Mouse (Mus musculus): ENCODE results near the gene Kirrel3. TPM values are rescaled to one million over a fixed set of nuclear protein-coding genes. Genes with fewer than 3 reads are reported as not detected.

The Kirrel3 gene
- polyA plus RNA-seq, 1 experiment from 2014 or later: 0.13 TPM

DNA sequence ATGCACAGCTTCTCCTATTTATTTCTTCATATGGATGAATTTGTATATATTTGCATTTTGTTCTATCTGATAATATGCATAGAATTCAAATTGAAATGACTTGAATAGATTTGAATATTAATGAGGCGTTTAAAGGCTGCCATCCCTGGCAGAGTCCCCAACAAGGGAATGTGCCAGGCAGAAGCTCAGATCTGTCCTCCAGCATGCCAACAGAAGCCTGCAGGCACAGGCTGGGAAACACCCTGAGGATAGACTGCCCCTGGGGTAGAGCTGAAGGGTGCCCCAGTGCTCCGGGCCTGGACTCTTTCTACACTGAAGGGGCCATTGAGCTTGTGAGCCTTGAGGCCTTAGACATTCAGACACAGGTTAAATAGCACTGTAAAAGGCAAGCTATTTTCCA, 21.5 kb downstream of the Kirrel3 start:
- H3K27ac ChIP-seq (replicated peaks): no peak overlapping the region
- H3K36me3 ChIP-seq (replicated peaks): no peaks in the 10 kb centered on the region
- H3K4me1 ChIP-seq (replicated peaks): no peaks in the 10 kb centered on the region
- no peaks in the 10 kb centered on the region for H3K9me3 ChIP-seq (replicated peaks)
- no peak overlapping the region for H3K4me2 ChIP-seq
- H3K9ac ChIP-seq: no peak overlapping the region
- WGBS (ENCODE audit: insufficient replicate concordance): 56% methylated on average over 2 of the region's 2 CpGs
- no peaks in the 10 kb centered on the region for H3K27me3 ChIP-seq
- no peak for ATAC-seq (ENCODE audit: insufficient read depth)
- H3K4me3 ChIP-seq (replicated peaks): no peak overlapping the region

GRCm38 (mm10) chr9:34518861-34519260, 33.2 kb downstream of the Kirrel3 start:
- no peak overlapping the region for H3K9ac ChIP-seq
- no peak for ATAC-seq (ENCODE audit: insufficient read depth)
- H3K4me1 ChIP-seq (replicated peaks): no peaks in the 10 kb centered on the region
- no peak overlapping the region for H3K4me3 ChIP-seq (replicated peaks)
- 57% methylated on average over 6 of the region's 6 CpGs for WGBS (ENCODE audit: insufficient replicate concordance)
- no peaks in the 10 kb centered on the region for H3K27me3 ChIP-seq
- no peak overlapping the region for H3K4me2 ChIP-seq
- no peak overlapping the region for H3K27ac ChIP-seq (replicated peaks)
- no peaks in the 10 kb centered on the region for H3K36me3 ChIP-seq (replicated peaks)
- H3K9me3 ChIP-seq (replicated peaks): no peaks in the 10 kb centered on the region

DNA sequence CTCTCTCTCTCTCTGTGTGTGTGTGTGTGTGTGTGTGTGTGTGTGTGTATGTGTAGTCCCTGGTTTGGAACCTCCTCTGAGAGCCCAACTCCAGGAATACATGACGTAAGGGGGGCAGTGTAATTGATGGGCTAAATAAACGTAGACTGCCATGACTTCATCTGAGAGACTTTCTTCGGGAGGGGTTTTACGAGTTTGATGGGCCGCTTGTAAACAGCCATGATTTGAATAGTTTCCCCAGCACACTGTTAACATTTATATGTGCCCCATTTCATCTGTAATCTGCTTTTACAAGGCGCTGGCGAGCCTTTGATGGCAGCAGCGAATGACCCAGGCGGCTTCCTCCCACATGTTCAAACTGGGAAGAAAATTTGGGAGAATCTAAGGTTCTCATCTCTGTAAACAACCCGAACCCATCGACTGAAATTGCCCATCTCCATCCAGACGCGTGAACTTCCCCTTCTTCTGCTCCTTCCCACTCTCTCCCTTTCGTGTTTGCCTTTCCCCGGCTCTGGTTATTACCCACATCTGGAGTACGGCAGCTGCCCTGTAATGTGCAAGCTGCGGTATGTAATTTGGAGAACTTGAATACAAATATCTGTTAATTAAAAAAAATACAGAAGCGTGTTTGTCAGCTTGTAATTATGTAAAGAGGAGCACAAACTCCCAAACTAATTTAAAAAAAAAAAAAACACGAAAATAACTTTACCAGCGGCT, 34.7 kb downstream of the Kirrel3 start:
- Histone ChIP-seq H3K4me3 (replicated peaks) (no peak overlapping the region), H3K27me3 (no peaks in the 10 kb centered on the region), H3K9ac (no peak overlapping the region), H3K4me2 (no peak overlapping the region), H3K4me1 (replicated peaks) (no peaks in the 10 kb centered on the region), H3K36me3 (replicated peaks) (no peaks in the 10 kb centered on the region), H3K27ac (replicated peaks) (no peak overlapping the region), H3K9me3 (replicated peaks) (no peaks in the 10 kb centered on the region)
- 42% methylated on average over 20 of the region's 20 CpGs for WGBS (ENCODE audit: insufficient replicate concordance)
- ATAC-seq (ENCODE audit: insufficient read depth): no peak

GRCm38 (mm10) chr9:34525695-34526094, 40.0 kb downstream of the Kirrel3 start:
- Histone ChIP-seq H3K9me3 (replicated peaks) (no peaks in the 10 kb centered on the region), H3K27ac (replicated peaks) (no peak overlapping the region), H3K4me3 (replicated peaks) (no peak overlapping the region), H3K4me2 (no peak overlapping the region), H3K27me3 (no peaks in the 10 kb centered on the region), H3K4me1 (replicated peaks) (no peaks in the 10 kb centered on the region), H3K36me3 (replicated peaks) (no peaks in the 10 kb centered on the region), H3K9ac (no peak overlapping the region)
- no peak for ATAC-seq (ENCODE audit: insufficient read depth)
- WGBS (ENCODE audit: insufficient replicate concordance): 10% methylated on average over 2 of the region's 2 CpGs

- Histone ChIP-seq H3K36me3 (replicated peaks) (no peaks in the 10 kb centered on the region), H3K27ac (replicated peaks) (no peak overlapping the region), H3K4me3 (replicated peaks) (no peak overlapping the region), H3K4me2 (no peak overlapping the region), H3K4me1 (replicated peaks) (no peaks in the 10 kb centered on the region), H3K9me3 (replicated peaks) (no peaks in the 10 kb centered on the region), H3K27me3 (no peaks in the 10 kb centered on the region), H3K9ac (no peak overlapping the region)
- ATAC-seq (ENCODE audit: insufficient read depth): no peak
- WGBS (ENCODE audit: insufficient replicate concordance): 44% methylated on average over 7 of the region's 7 CpGs
These were observed 53.1 kb downstream of the Kirrel3 start for GRCm38 (mm10) chr9:34538591-34539335.

- Histone ChIP-seq H3K27me3 (no peaks in the 10 kb centered on the region), H3K4me2 (no peak overlapping the region), H3K4me3 (replicated peaks) (no peak overlapping the region), H3K4me1 (replicated peaks) (no peaks in the 10 kb centered on the region), H3K27ac (replicated peaks) (no peak overlapping the region), H3K9me3 (replicated peaks) (no peaks in the 10 kb centered on the region), H3K9ac (no peak overlapping the region), H3K36me3 (replicated peaks) (no peaks in the 10 kb centered on the region)
- 43% methylated on average over 2 of the region's 2 CpGs for WGBS (ENCODE audit: insufficient replicate concordance)
- ATAC-seq (ENCODE audit: insufficient read depth): no peak
These were observed 56.2 kb downstream of the Kirrel3 start for GRCm38 (mm10) chr9:34541908-34542307.

- ATAC-seq (ENCODE audit: insufficient read depth): no peak
- no peaks in the 10 kb centered on the region for H3K9me3 ChIP-seq (replicated peaks)
- H3K27me3 ChIP-seq: no peaks in the 10 kb centered on the region
- no peak overlapping the region for H3K4me2 ChIP-seq
- no peaks in the 10 kb centered on the region for H3K36me3 ChIP-seq (replicated peaks)
- no peaks in the 10 kb centered on the region for H3K4me1 ChIP-seq (replicated peaks)
- H3K4me3 ChIP-seq (replicated peaks): no peak overlapping the region
- no peak overlapping the region for H3K9ac ChIP-seq
- no peak overlapping the region for H3K27ac ChIP-seq (replicated peaks)
- 29% methylated on average over 2 of the region's 2 CpGs for WGBS (ENCODE audit: insufficient replicate concordance)
These were observed 70.0 kb downstream of the Kirrel3 start for GRCm38 (mm10) chr9:34555699-34556098.

GRCm38 (mm10) chr9:34557846-34558245, 72.2 kb downstream of the Kirrel3 start:
- Histone ChIP-seq H3K36me3 (replicated peaks) (no peaks in the 10 kb centered on the region), H3K27me3 (no peaks in the 10 kb centered on the region), H3K27ac (replicated peaks) (no peak overlapping the region), H3K9me3 (replicated peaks) (no peaks in the 10 kb centered on the region), H3K9ac (no peak overlapping the region), H3K4me2 (no peak overlapping the region), H3K4me3 (replicated peaks) (no peak overlapping the region), H3K4me1 (replicated peaks) (no peaks in the 10 kb centered on the region)
- WGBS (ENCODE audit: insufficient replicate concordance): 68% methylated on average over 5 of the region's 5 CpGs
- ATAC-seq (ENCODE audit: insufficient read depth): no peak

DNA sequence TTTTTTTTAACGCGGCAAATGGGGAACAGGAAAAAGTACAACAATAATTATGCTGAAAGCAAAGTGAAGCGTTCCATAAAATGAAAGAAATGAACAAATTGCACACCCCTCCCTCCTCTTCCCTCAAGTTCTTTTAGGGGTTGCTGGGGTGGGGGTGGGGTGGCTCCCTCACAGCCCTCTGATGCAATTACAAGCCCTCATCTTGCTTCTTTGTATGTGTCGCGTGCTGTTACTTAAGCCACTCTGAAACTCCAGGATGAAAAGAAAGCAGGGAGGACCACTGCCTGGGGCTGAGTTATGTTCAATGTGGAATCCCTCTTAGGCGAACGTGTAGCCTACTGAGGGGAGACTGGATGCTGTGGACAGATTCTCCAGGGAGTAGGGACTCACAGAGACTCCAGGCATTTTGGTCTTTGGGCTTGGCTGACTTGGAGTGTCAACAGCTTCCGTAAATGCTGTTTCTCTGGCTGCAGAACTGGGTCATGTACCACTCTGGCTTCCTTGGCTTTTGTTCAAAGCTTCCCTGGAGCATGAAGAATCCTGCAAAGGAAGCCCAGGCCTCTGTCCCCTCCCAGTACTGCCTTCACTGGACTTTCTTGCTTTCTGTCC, 72.7 kb downstream of the Kirrel3 start:
- ATAC-seq (ENCODE audit: insufficient read depth): no peak
- H3K4me3 ChIP-seq (replicated peaks): no peak overlapping the region
- no peak overlapping the region for H3K27ac ChIP-seq (replicated peaks)
- no peaks in the 10 kb centered on the region for H3K27me3 ChIP-seq
- H3K9me3 ChIP-seq (replicated peaks): no peaks in the 10 kb centered on the region
- H3K4me1 ChIP-seq (replicated peaks): no peaks in the 10 kb centered on the region
- H3K36me3 ChIP-seq (replicated peaks): no peaks in the 10 kb centered on the region
- no peak overlapping the region for H3K9ac ChIP-seq
- WGBS (ENCODE audit: insufficient replicate concordance): 62% methylated on average over 8 of the region's 8 CpGs
- no peak overlapping the region for H3K4me2 ChIP-seq

DNA sequence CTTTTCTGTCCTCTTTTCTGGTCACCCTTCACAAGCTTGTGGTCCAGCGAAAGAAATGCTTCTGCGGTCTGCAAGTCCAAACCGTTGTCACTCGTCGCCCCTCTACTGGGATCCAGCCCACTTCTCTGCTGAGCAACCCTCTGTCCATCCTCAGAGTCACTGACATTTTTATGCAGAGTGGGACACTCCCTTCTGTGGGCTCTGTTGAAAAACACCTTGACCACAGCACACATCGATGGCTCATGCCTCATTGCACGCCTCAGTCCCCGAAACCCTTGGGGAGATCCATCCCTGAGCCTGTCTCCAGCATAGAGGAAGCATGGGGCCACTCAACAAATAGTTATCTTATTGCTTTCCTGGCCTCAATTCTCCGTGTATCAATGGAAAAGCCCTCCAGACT, 73.4 kb downstream of the Kirrel3 start:
- WGBS (ENCODE audit: insufficient replicate concordance): 72% methylated on average over 9 of the region's 9 CpGs
- ATAC-seq (ENCODE audit: insufficient read depth): no peak
- Histone ChIP-seq H3K9me3 (replicated peaks) (no peaks in the 10 kb centered on the region), H3K4me3 (replicated peaks) (no peak overlapping the region), H3K36me3 (replicated peaks) (no peaks in the 10 kb centered on the region), H3K4me2 (no peak overlapping the region), H3K27me3 (no peaks in the 10 kb centered on the region), H3K27ac (replicated peaks) (no peak overlapping the region), H3K9ac (no peak overlapping the region), H3K4me1 (replicated peaks) (no peaks in the 10 kb centered on the region)

DNA sequence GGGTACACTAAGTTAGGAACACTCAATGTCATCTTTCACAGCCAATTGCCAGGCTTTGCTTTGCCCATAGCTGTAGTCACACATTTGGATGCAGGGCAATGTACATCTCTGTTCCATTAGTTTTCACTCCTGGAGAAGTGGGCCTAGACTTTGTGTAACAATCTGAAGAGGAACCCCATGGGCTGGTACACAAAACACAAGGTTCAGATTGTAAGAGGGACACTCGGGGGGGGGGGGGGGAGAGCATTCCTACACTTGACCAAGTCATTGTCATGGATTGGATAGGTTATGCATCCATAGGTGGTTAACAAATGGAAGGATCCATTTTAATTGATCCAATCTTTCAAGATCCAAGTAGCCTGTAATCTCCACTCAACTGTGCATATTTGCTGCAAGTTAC, 75.6 kb downstream of the Kirrel3 start:
- H3K27ac ChIP-seq (replicated peaks): no peak overlapping the region
- no peak overlapping the region for H3K4me3 ChIP-seq (replicated peaks)
- H3K4me2 ChIP-seq: no peak overlapping the region
- no peak for ATAC-seq (ENCODE audit: insufficient read depth)
- 32% methylated on average over 1 of the region's 1 CpGs for WGBS (ENCODE audit: insufficient replicate concordance)
- no peaks in the 10 kb centered on the region for H3K9me3 ChIP-seq (replicated peaks)
- no peaks in the 10 kb centered on the region for H3K36me3 ChIP-seq (replicated peaks)
- H3K9ac ChIP-seq: no peak overlapping the region
- H3K27me3 ChIP-seq: no peaks in the 10 kb centered on the region
- no peaks in the 10 kb centered on the region for H3K4me1 ChIP-seq (replicated peaks)

Data from liver, embryonic 15.5 days (tissue).